Mouse (Mus musculus) layer of hippocampus, postnatal 25 days (tissue): Measurements from ENCODE around the gene Zfp511. TPM values are rescaled to one million over a fixed set of nuclear protein-coding genes. Genes with fewer than 3 reads are reported as not detected.

Source experiments
- DNase-seq, 2 experiments: peaks; one replicate each; pipeline ENCODE4 v3.0.0; 2022; ENCODE audit warnings: mixed read lengths in 2 of 2, low spot score in 1 of 2; ENCODE audit errors: extremely low spot score in 1 of 2
- total RNA-seq, 2 experiments: library from RNA; stranded (reverse); gene quantifications; 2 replicates each; pipeline ENCODE4 v1.2.3; 2021

Gene Zfp511
- total RNA-seq: 10 to 100 TPM; 21.7 to 26.4 TPM

- peak; percentile 82 to 89 for DNase-seq
Observed at GRCm38 (mm10) chr7:140036281-140037170, at the start of gene Zfp511, which contains the start of gene Tubgcp2. Gene Zfp511, plus strand, starts transcription at chr7:140036391. Gene Tubgcp2, minus strand, starts transcription at chr7:140036669.

- DNase-seq: no peak
Observed at GRCm38 (mm10) chr7:139988272-139988671, 47.9 kb upstream of the Zfp511 start.

DNA sequence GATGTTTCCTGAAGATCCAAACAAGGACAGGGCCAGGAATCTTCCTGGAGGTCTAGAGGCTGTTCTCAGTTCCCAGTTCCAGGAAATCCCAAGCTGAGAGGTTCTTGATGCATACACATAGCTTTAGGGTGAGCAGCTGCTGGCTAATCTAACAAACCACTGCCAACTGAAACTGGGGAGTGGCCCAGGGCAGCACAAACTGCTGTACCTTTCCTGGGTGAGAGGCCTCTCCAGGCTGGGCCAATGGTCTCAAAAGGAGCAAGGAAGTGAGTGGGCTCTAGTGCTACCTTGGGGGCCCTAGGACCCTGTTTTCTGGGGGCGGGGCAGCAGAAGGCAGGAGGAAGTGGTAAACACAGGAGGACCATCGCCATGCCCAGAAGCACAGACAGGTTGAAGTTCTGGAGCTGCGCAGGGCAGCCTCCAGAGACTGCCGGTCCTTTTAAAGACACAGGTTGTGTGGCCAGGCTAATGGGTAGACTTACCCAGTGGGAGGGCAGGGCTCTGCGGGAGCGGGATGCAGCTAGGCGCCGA, 45.3 kb upstream of the Zfp511 start:
- DNase-seq: no peak

DNA sequence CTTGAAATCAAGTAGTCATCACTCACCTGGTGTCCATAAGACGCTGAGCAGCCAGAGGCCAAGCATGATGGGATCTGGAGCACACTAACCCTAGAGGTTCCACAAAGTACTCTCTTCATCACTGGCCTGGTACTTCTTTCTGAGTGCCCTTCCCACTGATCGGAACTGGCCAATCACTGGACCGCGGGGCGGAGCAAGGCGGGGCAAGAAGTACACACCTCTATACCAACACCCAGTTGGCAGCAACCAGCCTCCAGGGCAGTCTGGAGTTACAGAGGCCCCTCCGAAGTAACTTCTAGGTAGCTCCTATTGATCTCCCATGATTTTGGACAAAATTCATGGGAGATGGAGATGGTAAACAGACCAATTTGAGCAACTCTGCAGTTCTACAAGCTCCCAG, 43.8 kb upstream of the Zfp511 start, which contains the start of gene Adam8:
TSS of gene Adam8 (minus strand) at position 157 of the 400 bp plus-strand sequence.
- no peak for DNase-seq

- no peak for DNase-seq
Observed at GRCm38 (mm10) chr7:139993532-139993931, 42.7 kb upstream of the Zfp511 start.

DNA sequence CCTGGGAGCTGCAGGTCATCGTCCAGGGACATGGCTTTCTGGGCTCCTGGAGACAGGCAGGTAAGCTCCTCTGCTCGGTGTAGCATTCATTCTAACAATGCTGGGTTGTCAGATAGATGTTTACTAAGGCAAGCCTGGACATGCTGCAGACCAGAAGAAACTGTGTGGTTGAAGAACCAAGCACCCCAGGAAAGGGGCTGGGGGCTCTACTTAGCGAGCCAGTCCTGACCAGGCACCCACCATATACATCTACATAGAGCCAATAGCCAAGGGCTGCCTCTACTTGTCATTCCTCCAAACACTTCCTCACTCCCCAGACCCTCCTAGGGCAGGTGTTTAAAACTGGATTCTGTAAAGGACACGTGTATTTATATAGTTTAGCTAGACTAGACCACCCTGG, 42.0 kb upstream of the Zfp511 start:
- no peak for DNase-seq

- DNase-seq: peak; percentile 53 to 80
Observed at GRCm38 (mm10) chr7:139994676-139995075, 41.5 kb upstream of the Zfp511 start.

DNA sequence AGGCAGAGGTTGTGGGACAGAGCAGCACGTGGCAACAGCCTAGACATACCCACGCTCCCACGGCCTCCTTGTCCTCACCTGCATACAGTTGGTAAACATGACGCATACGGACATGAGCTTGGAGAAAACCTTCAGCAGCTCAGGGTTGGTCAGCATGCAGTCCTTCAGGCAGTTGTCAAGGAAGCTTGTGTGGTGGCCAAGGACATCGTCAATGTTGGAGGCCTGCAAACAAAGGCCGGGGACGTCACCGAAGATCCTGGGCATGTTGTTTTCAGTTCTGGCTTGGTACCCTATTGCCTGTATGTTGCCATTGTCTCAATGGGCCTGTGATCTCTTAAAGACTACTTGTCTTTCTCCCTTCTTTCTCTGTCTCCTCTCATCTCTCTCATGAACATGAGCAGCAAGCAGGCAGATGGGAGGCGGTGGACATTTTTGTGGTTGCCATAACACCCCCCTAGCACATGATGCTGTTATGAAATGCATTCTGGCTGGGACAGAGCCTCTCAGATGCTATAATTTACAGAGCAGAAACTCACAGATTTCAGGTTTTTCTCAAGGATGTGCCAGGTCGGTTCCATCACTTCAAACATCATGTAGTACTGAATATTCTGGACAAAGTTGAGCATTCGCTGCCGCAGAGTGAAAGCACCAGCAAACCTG, 37.4 kb upstream of the Zfp511 start:
- no peak for DNase-seq

- peak in 1 of 2 experiments; percentile 2 for DNase-seq
Observed at GRCm38 (mm10) chr7:140001086-140001740, 35.0 kb upstream of the Zfp511 start.

DNA sequence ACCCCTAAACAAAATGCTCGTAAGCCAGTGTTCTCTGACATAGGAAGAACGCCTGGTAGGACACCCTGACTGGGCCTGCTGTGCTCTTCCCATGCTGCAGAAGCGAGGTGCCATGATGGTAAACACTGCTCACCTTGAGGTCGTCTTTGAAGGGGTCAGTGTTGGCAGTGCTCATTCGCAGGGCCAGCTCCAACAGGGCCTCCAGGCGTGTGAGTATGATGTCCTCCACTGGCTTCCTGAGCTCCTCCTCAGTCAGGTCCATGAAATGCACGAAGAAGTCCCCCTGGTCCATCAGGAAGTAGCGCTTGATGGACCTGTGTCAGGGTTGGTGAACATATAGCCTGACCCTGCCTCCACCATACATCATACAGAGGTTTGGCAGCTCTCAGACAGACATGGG, 31.5 kb upstream of the Zfp511 start:
- DNase-seq: no peak

GRCm38 (mm10) chr7:140006861-140007611, 29.2 kb upstream of the Zfp511 start:
- DNase-seq: peak in 1 of 2 experiments; percentile 1

GRCm38 (mm10) chr7:140007781-140008180, 28.4 kb upstream of the Zfp511 start:
- peak in 1 of 2 experiments; percentile 1 for DNase-seq

- peak in 1 of 2 experiments; percentile 0 for DNase-seq
Observed at GRCm38 (mm10) chr7:140011336-140011735, 24.9 kb upstream of the Zfp511 start.

DNA sequence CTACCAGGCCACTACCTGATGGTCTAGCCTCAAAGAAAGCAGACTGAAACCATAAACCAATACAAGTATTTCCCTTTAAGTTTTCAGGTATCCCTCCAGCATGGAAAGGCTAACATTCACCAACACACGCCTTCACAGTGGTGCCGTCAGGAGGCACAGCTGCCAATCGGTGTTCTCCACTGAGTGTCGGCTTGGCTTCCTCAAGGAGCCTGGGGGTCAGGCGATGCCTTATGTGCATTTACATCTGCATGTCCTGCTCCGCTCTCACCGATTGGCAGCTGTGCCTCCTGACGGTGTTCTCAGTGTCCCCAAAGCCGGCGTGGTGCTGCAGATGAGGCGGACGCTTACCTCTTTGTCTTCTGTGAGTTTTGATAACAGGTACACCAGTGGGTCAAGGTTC, 4.4 kb upstream of the Zfp511 start:
- no peak for DNase-seq

DNA sequence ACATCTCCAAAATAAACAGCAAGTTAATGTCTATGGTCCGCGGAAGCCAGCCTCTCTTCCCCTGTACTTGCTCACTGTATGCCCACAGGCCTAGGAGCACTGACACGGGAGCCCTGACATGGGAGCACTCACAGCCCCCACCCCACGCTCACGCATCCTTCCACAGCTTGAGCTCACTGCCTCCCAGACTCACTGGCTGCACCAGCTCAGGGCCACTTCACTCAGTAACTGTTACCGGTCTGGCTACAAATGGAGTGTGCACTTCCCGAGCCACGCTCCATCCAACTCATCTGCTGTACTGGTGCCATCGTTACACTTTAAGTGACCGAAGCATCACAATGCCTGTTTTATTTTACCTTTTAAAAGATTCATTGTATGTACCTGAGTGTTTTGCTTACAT, 3.8 kb upstream of the Zfp511 start:
- no peak for DNase-seq

- no peak for DNase-seq
Observed at GRCm38 (mm10) chr7:140033386-140033785, 2.8 kb upstream of the Zfp511 start.

GRCm38 (mm10) chr7:140035456-140035855, 735 bp upstream of the Zfp511 start:
- no peak for DNase-seq

GRCm38 (mm10) chr7:140037171-140037555, 972 bp downstream of the Zfp511 start:
- no peak for DNase-seq

- DNase-seq: no peak
Observed at GRCm38 (mm10) chr7:140042728-140043127, 6.5 kb downstream of the Zfp511 start.

GRCm38 (mm10) chr7:140045546-140045945, 9.4 kb downstream of the Zfp511 start:
- no peak for DNase-seq
